Mouse (Mus musculus) hindbrain, embryonic 14.5 days (tissue): ENCODE measurements around the gene Mtmr12. TPM values are rescaled to one million over a fixed set of nuclear protein-coding genes. Genes with fewer than 3 reads are reported as not detected.

Source experiments
- ATAC-seq: fragments of 200-750 bp; cut with Nextera tagmentation; 2 replicates; pipeline ENCODE4 v1.8.0; 2017; ENCODE audit warnings: moderate number of reproducible peaks, mild to moderate bottlenecking, moderate TSS enrichment, moderate library complexity; ENCODE audit not compliant: low FRiP score
- DNase-seq: peaks from one replicate; pipeline ENCODE4 v3.0.0-alpha.2; 2015; ENCODE audit warnings: low spot score
- H3K27ac ChIP-seq: fragments of 300-500 bp; sonication (generic); 2 replicates; pipeline ENCODE4 v1.5.1; 2014; ENCODE audit warnings: mild to moderate bottlenecking, moderate library complexity
- H3K27me3 ChIP-seq: fragments of 300-500 bp; sonication (generic); 2 replicates; pipeline ENCODE4 v1.6.1; 2014; ENCODE audit warnings: mild to moderate bottlenecking, low read length, mixed read lengths; ENCODE audit not compliant: control insufficient read depth, insufficient read depth
- H3K36me3 ChIP-seq: fragments of 300-500 bp; sonication (generic); replicated peaks from 2 replicates; pipeline ENCODE4 v1.6.1; 2014; ENCODE audit not compliant: control insufficient read depth, insufficient read depth
- H3K4me1 ChIP-seq: fragments of 300-500 bp; sonication (generic); replicated peaks from 2 replicates; pipeline ENCODE4 v1.6.1; 2014; ENCODE audit warnings: antibody characterized with exemption, low read length, mixed read lengths; ENCODE audit not compliant: control insufficient read depth, insufficient read depth
- H3K4me2 ChIP-seq: fragments of 300-500 bp; sonication (generic); replicated peaks from 2 replicates; pipeline ENCODE4 v1.6.1; 2014; ENCODE audit warnings: mild to moderate bottlenecking, moderate library complexity
- H3K4me3 ChIP-seq: fragments of 300-500 bp; sonication (generic); replicated peaks from 2 replicates; pipeline ENCODE4 v1.5.1; 2014; ENCODE audit warnings: mild to moderate bottlenecking, low read length
- H3K9ac ChIP-seq: fragments of 300-500 bp; sonication (generic); 2 replicates; pipeline ENCODE4 v1.6.1; 2014
- H3K9me3 ChIP-seq: fragments of 300-500 bp; sonication (generic); 2 replicates; pipeline ENCODE4 v1.6.1; 2016; ENCODE audit warnings: low read length; ENCODE audit not compliant: control insufficient read depth
- WGBS: fragments of 180-500 bp; shearing (Covaris S2); extraction: QIAGEN DNeasy Blood & Tissue Kit; methylation state at CpG from one replicate; pipeline ENCODE4 v1.1.7; 2014; 5-methylcytosine and 5-hydroxymethylcytosine counted together
- polyA plus RNA-seq: library from polyadenylated mRNA; unstranded; fragments of >200 nt; fragmentation: Nextera tagmentation; extraction: Ambion mirVana; gene quantifications from 2 replicates; pipeline ENCODE4 v1.2.1, GENCODE M21; 2014

The Mtmr12 gene
- polyA plus RNA-seq, 1 experiment from 2014 or later = 7.9 TPM

GRCm38 (mm10) chr15:12238337-12238736 is 33.5 kb downstream of the Mtmr12 start:
- ATAC-seq (no peak), DNase-seq (no peak)
- H3K36me3 ChIP-seq = peaks cover 58% of the 10 kb centered on the region

GRCm38 (mm10) chr15:12240705-12241328 is 36.0 kb downstream of the Mtmr12 start:
- DNase-seq = no peak
- Histone ChIP-seq H3K36me3 (peaks cover 72% of the 10 kb centered on the region), H3K27ac (no peak overlapping the region), H3K9ac (no peak overlapping the region), H3K4me1 (no peaks in the 10 kb centered on the region), H3K4me2 (no peak overlapping the region), H3K4me3 (no peak overlapping the region), H3K9me3 (no peaks in the 10 kb centered on the region), H3K27me3 (no peaks in the 10 kb centered on the region)
- WGBS = 93% methylated on average over 3 of the region's 3 CpGs
- no peak for ATAC-seq

More at GRCm38 (mm10) chr15:12238337-12238736, 33.5 kb downstream of the Mtmr12 start:
- no peak overlapping the region for H3K27ac ChIP-seq
- H3K4me1 ChIP-seq = no peaks in the 10 kb centered on the region
- 77% methylated on average over 6 of the region's 6 CpGs for WGBS
- no peak overlapping the region for H3K9ac ChIP-seq
- no peaks in the 10 kb centered on the region for H3K27me3 ChIP-seq
- H3K9me3 ChIP-seq = no peaks in the 10 kb centered on the region
- H3K4me3 ChIP-seq = no peak overlapping the region
- H3K4me2 ChIP-seq = no peak overlapping the region

- H3K4me2 ChIP-seq = no peak overlapping the region
- no peaks in the 10 kb centered on the region for H3K9me3 ChIP-seq
- no peak overlapping the region for H3K9ac ChIP-seq
- WGBS = 87% methylated on average over 3 of the region's 3 CpGs
- H3K27ac ChIP-seq = no peak overlapping the region
- no peak for ATAC-seq
- no peak overlapping the region for H3K4me3 ChIP-seq
- DNase-seq = no peak
- H3K4me1 ChIP-seq = no peaks in the 10 kb centered on the region
- peaks cover 50% of the 10 kb centered on the region for H3K36me3 ChIP-seq
- H3K27me3 ChIP-seq = no peaks in the 10 kb centered on the region
Measured at GRCm38 (mm10) chr15:12243792-12244191, 39.0 kb downstream of the Mtmr12 start.

GRCm38 (mm10) chr15:12245580-12246359 is 40.9 kb downstream of the Mtmr12 start:
- DNase-seq = no peak
- 87% methylated on average over 6 of the region's 6 CpGs for WGBS
- no peak for ATAC-seq
- H3K4me1 ChIP-seq = no peaks in the 10 kb centered on the region
- H3K9me3 ChIP-seq = no peaks in the 10 kb centered on the region
- no peak overlapping the region for H3K4me3 ChIP-seq
- no peak overlapping the region for H3K27ac ChIP-seq
- H3K36me3 ChIP-seq = peaks cover 33% of the 10 kb centered on the region
- H3K4me2 ChIP-seq = no peak overlapping the region
- H3K9ac ChIP-seq = no peak overlapping the region
- H3K27me3 ChIP-seq = no peaks in the 10 kb centered on the region

- Histone ChIP-seq H3K4me2 (no peak overlapping the region), H3K36me3 (peaks cover 38% of the 10 kb centered on the region), H3K4me3 (no peak overlapping the region), H3K27me3 (no peaks in the 10 kb centered on the region), H3K9me3 (no peaks in the 10 kb centered on the region), H3K27ac (no peak overlapping the region), H3K4me1 (no peaks in the 10 kb centered on the region), H3K9ac (no peak overlapping the region)
- 75% methylated on average over 11 of the region's 11 CpGs for WGBS
- ATAC-seq = no peak
- DNase-seq = no peak
Measured at GRCm38 (mm10) chr15:12246360-12247158, 41.7 kb downstream of the Mtmr12 start.

- Histone ChIP-seq H3K9ac (no peak overlapping the region), H3K27me3 (no peaks in the 10 kb centered on the region), H3K4me1 (no peaks in the 10 kb centered on the region), H3K9me3 (no peaks in the 10 kb centered on the region), H3K4me2 (no peak overlapping the region), H3K4me3 (no peak overlapping the region), H3K36me3 (peaks cover 44% of the 10 kb centered on the region), H3K27ac (no peak overlapping the region)
- 74% methylated on average over 4 of the region's 4 CpGs for WGBS
- ATAC-seq = no peak
- no peak for DNase-seq
Measured at GRCm38 (mm10) chr15:12247159-12247603, 42.4 kb downstream of the Mtmr12 start.

GRCm38 (mm10) chr15:12248279-12248678 is 43.5 kb downstream of the Mtmr12 start:
- WGBS = 54% methylated on average over 4 of the region's 4 CpGs
- Histone ChIP-seq H3K9me3 (no peaks in the 10 kb centered on the region), H3K9ac (no peak overlapping the region)

GRCm38 (mm10) chr15:12250350-12250749 is 45.5 kb downstream of the Mtmr12 start:
- 83% methylated on average over 5 of the region's 5 CpGs for WGBS
- no peak overlapping the region for H3K4me3 ChIP-seq
- no peak overlapping the region for H3K27ac ChIP-seq
- H3K4me1 ChIP-seq = no peaks in the 10 kb centered on the region
- H3K4me2 ChIP-seq = no peak overlapping the region
- H3K9ac ChIP-seq = no peak overlapping the region
- H3K9me3 ChIP-seq = no peaks in the 10 kb centered on the region
- ATAC-seq (no peak), DNase-seq (no peak)
- peaks cover 39% of the 10 kb centered on the region for H3K36me3 ChIP-seq
- H3K27me3 ChIP-seq = no peaks in the 10 kb centered on the region

More at GRCm38 (mm10) chr15:12248279-12248678, 43.5 kb downstream of the Mtmr12 start:
- Histone ChIP-seq H3K4me2 (no peak overlapping the region), H3K36me3 (peaks cover 48% of the 10 kb centered on the region), H3K4me3 (no peak overlapping the region), H3K27ac (no peak overlapping the region), H3K27me3 (no peaks in the 10 kb centered on the region), H3K4me1 (no peaks in the 10 kb centered on the region)
- ATAC-seq (no peak), DNase-seq (peak; percentile 34)
